Mouse (Mus musculus): ENCODE measurements around the gene Ovca2. TPM values are rescaled to one million over a fixed set of nuclear protein-coding genes. Genes with fewer than 3 reads are reported as not detected.

Gene Ovca2
- polyA plus RNA-seq, 1 experiment from 2014 or later = 39.9 TPM

GRCm38 (mm10) chr11:75152603-75153557 lies 25.8 kb downstream of the Ovca2 start:
- Histone ChIP-seq H3K27me3 (ENCODE audit: low read depth, poor library complexity, severe bottlenecking) (no peaks in the 10 kb centered on the region), H3K4me1 (peaks cover 42% of the 10 kb centered on the region), H3K4me3 (no peak overlapping the region), H3K36me3 (peaks cover 41% of the 10 kb centered on the region), H3K9me3 (replicated peaks) (no peaks in the 10 kb centered on the region), H3K27ac (no peak overlapping the region)
- 88% methylated on average over 18 of the region's 18 CpGs for WGBS
- DNase-seq (ENCODE audit: low spot score) = no peak

GRCm38 (mm10) chr11:75150346-75150745 lies 28.3 kb downstream of the Ovca2 start:
- peaks cover 39% of the 10 kb centered on the region for H3K36me3 ChIP-seq
- no peak for DNase-seq (ENCODE audit: low spot score)
- 95% methylated on average over 1 of the region's 1 CpGs for WGBS

GRCm38 (mm10) chr11:75148332-75149035 lies 30.2 kb downstream of the Ovca2 start:
- peaks cover 56% of the 10 kb centered on the region for H3K36me3 ChIP-seq
- WGBS = 82% methylated on average over 11 of the region's 11 CpGs
- H3K4me1 ChIP-seq = peaks cover 41% of the 10 kb centered on the region
- no peaks in the 10 kb centered on the region for H3K27me3 ChIP-seq (ENCODE audit: low read depth, poor library complexity, severe bottlenecking)
- no peak overlapping the region for H3K4me3 ChIP-seq
- no peaks in the 10 kb centered on the region for H3K9me3 ChIP-seq (replicated peaks)
- DNase-seq (ENCODE audit: low spot score) = no peak
- H3K27ac ChIP-seq = peak overlapping the region; percentile 86

More at GRCm38 (mm10) chr11:75150346-75150745, 28.3 kb downstream of the Ovca2 start:
- no peaks in the 10 kb centered on the region for H3K27me3 ChIP-seq (ENCODE audit: low read depth, poor library complexity, severe bottlenecking)
- no peaks in the 10 kb centered on the region for H3K9me3 ChIP-seq (replicated peaks)
- peaks cover 42% of the 10 kb centered on the region for H3K4me1 ChIP-seq
- no peak overlapping the region for H3K27ac ChIP-seq
- H3K4me3 ChIP-seq = no peak overlapping the region

- 37% methylated on average over 3 of the region's 3 CpGs for WGBS
- H3K27ac ChIP-seq = peak overlapping the region; percentile 86
- H3K9me3 ChIP-seq (replicated peaks) = no peaks in the 10 kb centered on the region
- H3K27me3 ChIP-seq (ENCODE audit: low read depth, poor library complexity, severe bottlenecking) = no peaks in the 10 kb centered on the region
- no peak overlapping the region for H3K4me3 ChIP-seq
- H3K4me1 ChIP-seq = peaks cover 42% of the 10 kb centered on the region
- peaks cover 56% of the 10 kb centered on the region for H3K36me3 ChIP-seq
- peak; percentile 71 for DNase-seq (ENCODE audit: low spot score)
Observed at GRCm38 (mm10) chr11:75147846-75148168, 30.8 kb downstream of the Ovca2 start.

GRCm38 (mm10) chr11:75147106-75147845 lies 31.4 kb downstream of the Ovca2 start:
- Histone ChIP-seq H3K9me3 (replicated peaks) (no peaks in the 10 kb centered on the region), H3K36me3 (peaks cover 59% of the 10 kb centered on the region), H3K27ac (peak overlapping the region; percentile 86), H3K4me3 (0 out of 2 replicates have a peak overlapping the region, but pooled peaks have one; percentile 0), H3K4me1 (peaks cover 47% of the 10 kb centered on the region), H3K27me3 (ENCODE audit: low read depth, poor library complexity, severe bottlenecking) (no peaks in the 10 kb centered on the region)
- peak; percentile 83 for DNase-seq (ENCODE audit: low spot score)
- 19% methylated on average over 11 of the region's 11 CpGs for WGBS

- Histone ChIP-seq H3K27ac (peak overlapping the region; percentile 30; the same call in 1 of the 2 replicates), H3K4me1 (peaks cover 62% of the 10 kb centered on the region), H3K4me3 (no peak overlapping the region), H3K9me3 (replicated peaks) (no peaks in the 10 kb centered on the region), H3K36me3 (peaks cover 63% of the 10 kb centered on the region), H3K27me3 (ENCODE audit: low read depth, poor library complexity, severe bottlenecking) (no peaks in the 10 kb centered on the region)
- WGBS = 90% methylated on average over 2 of the region's 2 CpGs
- no peak for DNase-seq (ENCODE audit: low spot score)
Observed at GRCm38 (mm10) chr11:75145841-75146240, 32.8 kb downstream of the Ovca2 start.

- no peak overlapping the region for H3K4me3 ChIP-seq
- H3K9me3 ChIP-seq (replicated peaks) = no peaks in the 10 kb centered on the region
- H3K4me1 ChIP-seq = peaks cover 80% of the 10 kb centered on the region
- peak overlapping the region; percentile 69 for H3K27ac ChIP-seq
- peaks cover 37% of the 10 kb centered on the region for H3K36me3 ChIP-seq
- 94% methylated on average over 4 of the region's 4 CpGs for WGBS
- H3K27me3 ChIP-seq (ENCODE audit: low read depth, poor library complexity, severe bottlenecking) = no peaks in the 10 kb centered on the region
- DNase-seq (ENCODE audit: low spot score) = no peak
Observed at GRCm38 (mm10) chr11:75142749-75143148, 35.9 kb downstream of the Ovca2 start.

GRCm38 (mm10) chr11:75141913-75142312 lies 36.7 kb downstream of the Ovca2 start:
- Histone ChIP-seq H3K4me3 (no peak overlapping the region), H3K27me3 (ENCODE audit: low read depth, poor library complexity, severe bottlenecking) (no peaks in the 10 kb centered on the region), H3K9me3 (replicated peaks) (no peaks in the 10 kb centered on the region), H3K4me1 (peaks cover 80% of the 10 kb centered on the region), H3K27ac (peak overlapping the region; percentile 84), H3K36me3 (peaks cover 37% of the 10 kb centered on the region)
- no peak for DNase-seq (ENCODE audit: low spot score)
- WGBS = 57% methylated on average over 1 of the region's 1 CpGs

- peaks cover 80% of the 10 kb centered on the region for H3K4me1 ChIP-seq
- no peaks in the 10 kb centered on the region for H3K9me3 ChIP-seq (replicated peaks)
- 71% methylated on average over 3 of the region's 3 CpGs for whole genome bisulfite sequencing
- no peaks in the 10 kb centered on the region for H3K27me3 ChIP-seq (ENCODE audit: low read depth, poor library complexity, severe bottlenecking)
- DNase-seq (ENCODE audit: low spot score) = no peak
- H3K27ac ChIP-seq = peak overlapping the region; percentile 84
- no peak overlapping the region for H3K4me3 ChIP-seq
- H3K36me3 ChIP-seq = peaks cover 37% of the 10 kb centered on the region
Observed at GRCm38 (mm10) chr11:75141038-75141437, 37.6 kb downstream of the Ovca2 start.

- WGBS = 51% methylated on average over 5 of the region's 5 CpGs
- H3K27me3 ChIP-seq (ENCODE audit: low read depth, poor library complexity, severe bottlenecking) = no peaks in the 10 kb centered on the region
- H3K4me1 ChIP-seq = peaks cover 79% of the 10 kb centered on the region
- peak overlapping the region; percentile 84 for H3K27ac ChIP-seq
- H3K4me3 ChIP-seq = no peak overlapping the region
- H3K9me3 ChIP-seq (replicated peaks) = no peaks in the 10 kb centered on the region
- H3K36me3 ChIP-seq = peaks cover 34% of the 10 kb centered on the region
- no peak for DNase-seq (ENCODE audit: low spot score)
Observed at GRCm38 (mm10) chr11:75140431-75140830, 38.2 kb downstream of the Ovca2 start.

- peak; percentile 72 for DNase-seq (ENCODE audit: low spot score)
- H3K36me3 ChIP-seq = peaks cover 25% of the 10 kb centered on the region
- no peaks in the 10 kb centered on the region for H3K27me3 ChIP-seq (ENCODE audit: low read depth, poor library complexity, severe bottlenecking)
- H3K4me1 ChIP-seq = peaks cover 85% of the 10 kb centered on the region
- H3K9me3 ChIP-seq (replicated peaks) = no peaks in the 10 kb centered on the region
- peak overlapping the region; percentile 84 for H3K27ac ChIP-seq
- WGBS = 14% methylated on average over 11 of the region's 11 CpGs
- H3K4me3 ChIP-seq = peak overlapping the region; percentile 27
Observed at GRCm38 (mm10) chr11:75139122-75139963, 39.3 kb downstream of the Ovca2 start.
